Mouse (Mus musculus): ENCODE data around the gene Mark3. TPM values are rescaled to one million over a fixed set of nuclear protein-coding genes. Genes with fewer than 3 reads are reported as not detected.

Mark3 gene
- total and polyA plus RNA-seq, 3 experiments: 18.1 to 52.5 (median 50.6) TPM

DNA sequence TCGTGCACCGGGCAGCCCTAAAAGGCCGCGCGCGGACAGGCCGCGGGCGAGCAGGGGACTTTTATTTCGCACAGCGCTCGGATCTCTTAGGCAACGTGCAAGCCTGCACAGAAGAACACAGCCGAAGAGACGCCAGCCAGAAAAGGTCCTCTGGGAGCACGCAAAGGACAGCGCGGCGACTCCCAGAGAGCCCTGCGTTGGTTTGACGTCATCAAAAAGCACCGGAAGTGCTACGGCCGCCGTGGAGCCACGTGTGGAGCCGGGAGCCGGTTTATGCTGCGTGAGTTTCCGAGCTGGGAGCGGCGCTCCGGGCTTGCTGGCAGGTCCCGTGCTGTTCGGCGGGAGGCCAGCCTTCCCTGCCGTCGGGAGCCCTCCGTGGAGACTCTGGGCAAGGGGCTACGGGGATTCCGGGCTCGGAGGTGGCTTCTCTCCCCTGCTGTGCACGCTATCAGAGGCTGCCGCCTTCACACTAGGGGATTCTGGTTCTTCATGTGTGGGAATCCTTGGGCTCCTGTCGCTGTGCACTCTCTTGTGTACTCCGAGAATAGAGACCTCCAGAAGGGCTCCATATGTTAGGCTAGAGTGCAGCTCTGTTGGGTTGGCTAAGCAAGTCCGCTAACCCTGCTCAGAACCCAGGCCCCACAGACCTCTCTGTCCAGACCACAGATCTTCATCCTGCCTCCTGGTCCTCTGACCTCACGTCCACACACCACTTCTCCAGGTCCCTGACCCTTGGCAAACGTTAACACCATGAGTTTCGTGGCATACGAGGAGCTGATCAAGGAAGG is 103.8 kb downstream of the Mark3 start, which contains the start of gene Trmt61a:
TSS of gene Trmt61a (plus strand) at position 224 of the 788 bp plus-strand sequence.
- under 1% methylated on average over 51 of the region's 51 CpGs for WGBS
- TF ChIP-seq CTCF (IDR thresholded peaks at IDR 0.05): no peak
- peak; percentile 79 for TF ChIP-seq POLR2A (IDR thresholded peaks at IDR 0.05; ENCODE audit: insufficient read depth, low read depth, low read length)
- TF ChIP-seq EP300 (IDR thresholded peaks at IDR 0.05; ENCODE audit: insufficient read depth, low read depth, low read length): peak; percentile 90
- peak within 1 kb of the TSS; percentile 82 for H3K4me3 ChIP-seq
- H3K27me3 ChIP-seq (ENCODE audit: control insufficient read depth, insufficient read depth, low read length): no peaks in the 10 kb centered on the region
- peak within 1 kb of the TSS; percentile 44 for H3K9ac ChIP-seq (ENCODE audit: low read depth, low read length)
- no peaks in the 10 kb centered on the region for H3K79me2 ChIP-seq (replicated peaks; ENCODE audit: control insufficient read depth, insufficient read depth, low read length)
- H3K36me3 ChIP-seq (ENCODE audit: control insufficient read depth, insufficient read depth, low read length): peaks cover 4% of the 10 kb centered on the region; the same call in 1 of the 2 replicates
- intact Hi-C loops (cut with DNase I): loop anchor here (2.0 kb wide), 1 partner anchor 35 kb away; the partner anchor contains the start of genes Apopt1 and Bag5
- peak; percentile 91 for DNase-seq
- peaks cover 10% of the 10 kb centered on the region for H3K4me1 ChIP-seq (ENCODE audit: control insufficient read depth, insufficient read depth, low read length)
- H3K27ac ChIP-seq: peak within 1 kb of the TSS; percentile 93

DNA sequence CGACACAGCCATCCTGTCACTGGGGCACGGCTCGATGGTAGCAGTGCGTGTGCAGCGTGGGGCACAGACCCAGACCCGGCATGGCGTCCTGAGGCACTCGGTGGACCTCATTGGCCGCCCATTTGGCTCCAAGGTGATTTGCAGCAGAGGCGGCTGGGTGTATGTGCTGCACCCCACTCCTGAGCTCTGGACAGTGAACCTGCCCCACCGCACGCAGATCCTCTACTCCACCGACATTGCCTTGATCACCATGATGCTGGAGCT is 104.3 kb downstream of the Mark3 start:
- no peaks in the 10 kb centered on the region for H3K27me3 ChIP-seq (ENCODE audit: control insufficient read depth, insufficient read depth, low read length)
- no peaks in the 10 kb centered on the region for H3K79me2 ChIP-seq (replicated peaks; ENCODE audit: control insufficient read depth, insufficient read depth, low read length)
- peaks cover 4% of the 10 kb centered on the region; the same call in 1 of the 2 replicates for H3K36me3 ChIP-seq (ENCODE audit: control insufficient read depth, insufficient read depth, low read length)
- H3K4me3 ChIP-seq: peak overlapping the region; percentile 82
- H3K4me1 ChIP-seq (ENCODE audit: control insufficient read depth, insufficient read depth, low read length): peaks cover 10% of the 10 kb centered on the region
- no peak for DNase-seq
- TF ChIP-seq EP300 (IDR thresholded peaks at IDR 0.05; ENCODE audit: insufficient read depth, low read depth, low read length) (no peak), POLR2A (IDR thresholded peaks at IDR 0.05; ENCODE audit: insufficient read depth, low read depth, low read length) (no peak), CTCF (IDR thresholded peaks at IDR 0.05) (no peak)
- intact Hi-C loops (cut with DNase I): loop anchor here (2.0 kb wide), 1 partner anchor 34 kb away; the partner anchor contains the start of genes Apopt1 and Bag5
- no peak overlapping the region for H3K27ac ChIP-seq
- WGBS: 7% methylated on average over 13 of the region's 13 CpGs
- H3K9ac ChIP-seq (ENCODE audit: low read depth, low read length): no peak overlapping the region

DNA sequence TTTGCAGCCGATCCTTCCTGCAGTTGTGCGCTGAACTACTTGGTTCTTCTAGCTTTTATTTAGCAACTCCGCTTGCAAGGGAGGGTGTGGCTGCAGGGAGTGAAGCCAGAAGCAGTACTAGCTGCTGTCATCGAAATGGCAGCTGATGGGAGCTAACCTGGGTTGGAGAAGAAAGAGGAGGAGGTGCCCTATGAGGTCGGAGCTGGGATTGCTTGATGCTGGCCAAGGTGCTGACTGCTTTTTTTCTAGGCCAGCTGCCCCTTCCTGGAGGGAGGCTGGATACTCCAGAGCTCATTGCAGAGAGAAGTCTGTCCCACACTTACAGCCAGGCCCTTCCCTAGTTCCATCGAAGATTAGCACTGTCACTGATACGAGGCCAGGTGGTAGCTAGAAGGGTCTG is 104.7 kb downstream of the Mark3 start:
- Histone ChIP-seq H3K27me3 (ENCODE audit: control insufficient read depth, insufficient read depth, low read length) (no peaks in the 10 kb centered on the region), H3K9ac (ENCODE audit: low read depth, low read length) (no peak overlapping the region), H3K36me3 (ENCODE audit: control insufficient read depth, insufficient read depth, low read length) (peaks cover 4% of the 10 kb centered on the region; the same call in 1 of the 2 replicates), H3K4me3 (no peak overlapping the region), H3K79me2 (replicated peaks; ENCODE audit: control insufficient read depth, insufficient read depth, low read length) (no peaks in the 10 kb centered on the region), H3K4me1 (ENCODE audit: control insufficient read depth, insufficient read depth, low read length) (peaks cover 10% of the 10 kb centered on the region), H3K27ac (no peak overlapping the region)
- intact Hi-C loops (cut with DNase I): loop anchor here (2.0 kb wide), 1 partner anchor 34 kb away; the partner anchor contains the start of genes Apopt1 and Bag5
- no peak for DNase-seq
- TF ChIP-seq POLR2A (IDR thresholded peaks at IDR 0.05; ENCODE audit: insufficient read depth, low read depth, low read length) (no peak), CTCF (IDR thresholded peaks at IDR 0.05) (no peak), EP300 (IDR thresholded peaks at IDR 0.05; ENCODE audit: insufficient read depth, low read depth, low read length) (no peak)
- WGBS: 31% methylated on average over 7 of the region's 7 CpGs

- Histone ChIP-seq H3K27me3 (ENCODE audit: control insufficient read depth, insufficient read depth, low read length) (no peaks in the 10 kb centered on the region), H3K4me3 (no peak overlapping the region), H3K4me1 (ENCODE audit: control insufficient read depth, insufficient read depth, low read length) (peaks cover 10% of the 10 kb centered on the region), H3K36me3 (ENCODE audit: control insufficient read depth, insufficient read depth, low read length) (peaks cover 4% of the 10 kb centered on the region; the same call in 1 of the 2 replicates), H3K9ac (ENCODE audit: low read depth, low read length) (no peak overlapping the region), H3K79me2 (replicated peaks; ENCODE audit: control insufficient read depth, insufficient read depth, low read length) (no peaks in the 10 kb centered on the region), H3K27ac (no peak overlapping the region)
- no peak for DNase-seq
- 82% methylated on average over 13 of the region's 13 CpGs for WGBS
- intact Hi-C loops (cut with DNase I): no loop called here
- TF ChIP-seq POLR2A (IDR thresholded peaks at IDR 0.05; ENCODE audit: insufficient read depth, low read depth, low read length) (no peak), CTCF (IDR thresholded peaks at IDR 0.05) (no peak)
Observed at GRCm38 (mm10) chr12:111680661-111681060, 106.3 kb downstream of the Mark3 start.

- intact Hi-C loops (cut with DNase I): no loop called here
- peaks cover 4% of the 10 kb centered on the region; the same call in 1 of the 2 replicates for H3K36me3 ChIP-seq (ENCODE audit: control insufficient read depth, insufficient read depth, low read length)
- no peaks in the 10 kb centered on the region for H3K27me3 ChIP-seq (ENCODE audit: control insufficient read depth, insufficient read depth, low read length)
- 68% methylated on average over 8 of the region's 8 CpGs for WGBS
- H3K9ac ChIP-seq (ENCODE audit: low read depth, low read length): no peak overlapping the region
- TF ChIP-seq EP300 (IDR thresholded peaks at IDR 0.05; ENCODE audit: insufficient read depth, low read depth, low read length): no peak
- no peak for TF ChIP-seq CTCF (IDR thresholded peaks at IDR 0.05)
- TF ChIP-seq POLR2A (IDR thresholded peaks at IDR 0.05; ENCODE audit: insufficient read depth, low read depth, low read length): no peak
- no peaks in the 10 kb centered on the region for H3K79me2 ChIP-seq (replicated peaks; ENCODE audit: control insufficient read depth, insufficient read depth, low read length)
- H3K4me1 ChIP-seq (ENCODE audit: control insufficient read depth, insufficient read depth, low read length): peaks cover 10% of the 10 kb centered on the region
- no peak overlapping the region for H3K4me3 ChIP-seq
- H3K27ac ChIP-seq: no peak overlapping the region
- no peak for DNase-seq
Observed at GRCm38 (mm10) chr12:111681305-111681704, 107.0 kb downstream of the Mark3 start.

GRCm38 (mm10) chr12:111682003-111682402 is 107.7 kb downstream of the Mark3 start:
- H3K4me1 ChIP-seq (ENCODE audit: control insufficient read depth, insufficient read depth, low read length): peaks cover 15% of the 10 kb centered on the region

More at GRCm38 (mm10) chr12:111682003-111682402, 107.7 kb downstream of the Mark3 start:
- no peak for TF ChIP-seq EP300 (IDR thresholded peaks at IDR 0.05; ENCODE audit: insufficient read depth, low read depth, low read length)
- H3K27me3 ChIP-seq (ENCODE audit: control insufficient read depth, insufficient read depth, low read length): no peaks in the 10 kb centered on the region
- DNase-seq: no peak
- H3K27ac ChIP-seq: no peak overlapping the region
- H3K9ac ChIP-seq (ENCODE audit: low read depth, low read length): no peak overlapping the region
- H3K4me3 ChIP-seq: no peak overlapping the region
- H3K36me3 ChIP-seq (ENCODE audit: control insufficient read depth, insufficient read depth, low read length): peaks cover 4% of the 10 kb centered on the region; the same call in 1 of the 2 replicates
- WGBS: 64% methylated on average over 5 of the region's 5 CpGs
- intact Hi-C loops (cut with DNase I): no loop called here
- H3K79me2 ChIP-seq (replicated peaks; ENCODE audit: control insufficient read depth, insufficient read depth, low read length): no peaks in the 10 kb centered on the region

All from heart, adult 2 months (tissue).